Mouse (Mus musculus) neutrophil, adult 83 days (primary cell): ENCODE results near the gene Pip5k1b. TPM values are rescaled to one million over a fixed set of nuclear protein-coding genes. Genes with fewer than 3 reads are reported as not detected.

Experiments
- total RNA-seq, 2 experiments: library from RNA; stranded (reverse); gene quantifications; one replicate each; pipeline ENCODE4 v1.2.4; 2023

Pip5k1b gene
- total RNA-seq = 10 to 100 TPM; 28.0 to 30.8 TPM

GRCm38 (mm10) chr19:24555466-24555903, at the start of gene Pip5k1b:
Gene Pip5k1b, minus strand, starts transcription at chr19:24555872.

GRCm38 (mm10) chr19:24476929-24477882, 78.5 kb downstream of the Pip5k1b start, which contains the start of gene Fam122a:
Gene Fam122a, minus strand, starts transcription at chr19:24477356.

DNA sequence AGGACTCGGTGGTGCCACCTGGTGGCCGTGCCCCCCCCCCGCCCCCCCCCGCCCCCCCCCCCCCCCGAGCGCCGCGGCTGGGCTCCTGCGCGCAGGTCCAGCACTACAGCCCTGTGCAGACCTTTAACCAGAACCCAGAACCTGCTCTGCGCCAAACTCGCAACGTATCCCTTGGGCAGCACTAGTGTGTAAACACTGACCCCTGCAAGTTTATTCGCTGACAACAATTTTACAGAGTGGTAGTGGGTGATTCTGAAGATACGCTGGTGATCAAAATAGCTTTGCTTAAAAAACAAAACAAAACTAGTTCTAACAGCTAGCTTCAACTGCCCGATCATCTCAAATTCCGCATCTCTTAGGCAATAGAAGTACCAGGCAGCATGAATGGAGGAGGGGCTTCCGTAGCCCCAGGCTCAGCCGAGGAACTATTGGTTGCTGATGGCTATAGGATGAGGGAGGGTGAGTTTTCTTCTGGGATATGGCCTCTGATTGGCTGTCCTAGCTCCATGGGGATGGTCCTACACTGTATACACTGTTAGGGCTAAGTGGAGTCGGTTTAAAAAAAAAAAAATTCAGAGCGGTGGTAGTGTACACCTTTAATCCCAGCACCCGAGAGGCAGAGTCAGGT, 275.0 kb downstream of the Pip5k1b start, which contains the start of gene Fxn:
TSS of gene Fxn (minus strand) at position 5 of the 628 bp plus-strand sequence.

Other genes with a start within 250 kb of the Pip5k1b start
- gene Fam122a, start 78.5 kb downstream of the Pip5k1b start, total RNA-seq = 10 to 100 TPM; 30.9 to 37.4 TPM
- gene Tmem252, start 118.1 kb upstream of the Pip5k1b start, total RNA-seq = not detected